Mouse (Mus musculus) heart, embryonic 13.5 days (tissue): ENCODE measurements around the gene Rpl10. TPM values are rescaled to one million over a fixed set of nuclear protein-coding genes. Genes with fewer than 3 reads are reported as not detected.

ENCODE experiments used
- ATAC-seq: fragments of 200-750 bp; cut with Nextera tagmentation; 2 replicates; pipeline ENCODE4 v1.8.0; 2017; ENCODE audit warnings: moderate TSS enrichment; ENCODE audit not compliant: insufficient number of reproducible peaks, low FRiP score, low TSS enrichment; ENCODE audit errors: extremely low read depth
- H3K27ac ChIP-seq: fragments of 300-500 bp; sonication (generic); replicated peaks from 2 replicates; pipeline ENCODE4 v1.5.1; 2015; ENCODE audit warnings: moderate library complexity, mild to moderate bottlenecking, inconsistent platforms
- H3K27me3 ChIP-seq: fragments of 300-500 bp; sonication (generic); replicated peaks from 2 replicates; pipeline ENCODE4 v1.6.1; 2015; ENCODE audit warnings: mild to moderate bottlenecking, inconsistent platforms
- H3K36me3 ChIP-seq: fragments of 300-500 bp; sonication (generic); 2 replicates; pipeline ENCODE4 v1.6.1; 2015; ENCODE audit warnings: mild to moderate bottlenecking, inconsistent platforms
- H3K4me1 ChIP-seq: fragments of 300-500 bp; sonication (generic); 2 replicates; pipeline ENCODE4 v1.6.1; 2015; ENCODE audit warnings: inconsistent platforms
- H3K4me2 ChIP-seq: fragments of 300-500 bp; sonication (generic); 2 replicates; pipeline ENCODE4 v1.6.1; 2015; ENCODE audit warnings: inconsistent platforms, mild to moderate bottlenecking, moderate library complexity
- H3K4me3 ChIP-seq: fragments of 300-500 bp; sonication (generic); 2 replicates; pipeline ENCODE4 v1.5.1; 2015; ENCODE audit warnings: moderate library complexity, mild to moderate bottlenecking, inconsistent platforms
- H3K9ac ChIP-seq: fragments of 300-500 bp; sonication (generic); 2 replicates; pipeline ENCODE4 v1.6.1; 2015; ENCODE audit warnings: inconsistent platforms, mild to moderate bottlenecking, moderate library complexity
- H3K9me3 ChIP-seq: fragments of 300-500 bp; sonication (generic); 2 replicates; pipeline ENCODE4 v1.6.1; 2016; ENCODE audit warnings: inconsistent platforms
- WGBS: fragments of 180-500 bp; shearing (Covaris S2); methylation state at CpG from one replicate; pipeline ENCODE4 v1.1.7; 2015; ENCODE audit warnings: mixed read lengths; 5-methylcytosine and 5-hydroxymethylcytosine counted together
- polyA plus RNA-seq: library from polyadenylated mRNA; unstranded; fragments of >200 nt; fragmentation: Nextera tagmentation; extraction: Ambion mirVana; gene quantifications from 2 replicates; pipeline ENCODE4 v1.2.1, GENCODE M21; 2015

The Rpl10 gene
- 437 and 511 TPM in 2 replicates for polyA plus RNA-seq

DNA sequence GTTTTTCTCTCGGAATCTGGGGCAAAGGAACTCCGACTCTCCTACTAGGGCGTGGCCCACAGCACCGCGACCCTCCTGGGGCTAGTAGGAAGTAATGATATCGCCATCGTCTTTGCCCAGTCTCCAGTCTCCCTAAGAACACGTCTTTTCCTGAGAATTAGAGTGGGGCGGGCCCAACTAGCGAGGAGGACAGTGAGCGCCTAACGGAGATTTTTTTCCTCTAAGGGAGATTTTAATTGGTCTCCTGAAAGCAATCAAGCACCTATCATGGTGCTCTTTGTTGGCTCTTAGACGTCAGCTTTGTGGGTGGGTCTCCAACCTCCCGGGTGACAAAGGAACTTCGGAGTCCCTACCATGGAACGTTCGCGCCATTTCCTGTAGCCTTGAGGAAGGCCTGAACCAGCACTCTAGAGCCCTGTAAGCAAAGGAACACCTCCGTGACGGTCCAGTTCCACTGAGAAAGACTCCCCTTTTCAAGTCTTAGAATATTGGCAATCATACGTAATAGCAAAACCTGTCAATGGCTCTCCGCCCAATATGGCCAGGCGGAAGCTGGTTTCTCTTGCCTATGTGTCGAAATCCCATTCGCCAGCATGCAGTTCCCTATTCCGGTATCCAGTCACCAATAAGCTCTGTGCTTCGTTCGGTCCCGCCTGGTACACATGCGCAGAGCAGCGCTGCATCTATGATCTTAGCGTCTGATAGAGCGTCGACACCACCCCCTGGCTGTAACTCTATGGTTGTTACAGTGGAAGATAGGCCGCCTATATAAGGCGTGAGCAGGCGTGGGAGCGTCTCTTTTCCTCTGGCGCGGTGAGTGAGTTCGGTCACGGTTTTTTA, at the start of gene Rpl10:
Rpl10 (plus strand) TSS at position 751 of the 840 bp plus-strand sequence.
- Histone ChIP-seq H3K4me1 (peaks cover 4% of the 10 kb centered on the region; the same call in 1 of the 2 replicates), H3K4me3 (peak within 1 kb of the TSS; percentile 67), H3K4me2 (peak within 1 kb of the TSS; percentile 72), H3K27ac (peak within 1 kb of the TSS; percentile 95), H3K9ac (peak within 1 kb of the TSS; percentile 90), H3K27me3 (no peaks in the 10 kb centered on the region), H3K36me3 (peaks cover 12% of the 10 kb centered on the region), H3K9me3 (no peaks in the 10 kb centered on the region)
- WGBS = 11% methylated on average over 42 of the region's 42 CpGs
- ATAC-seq = peak; percentile 91

DNA sequence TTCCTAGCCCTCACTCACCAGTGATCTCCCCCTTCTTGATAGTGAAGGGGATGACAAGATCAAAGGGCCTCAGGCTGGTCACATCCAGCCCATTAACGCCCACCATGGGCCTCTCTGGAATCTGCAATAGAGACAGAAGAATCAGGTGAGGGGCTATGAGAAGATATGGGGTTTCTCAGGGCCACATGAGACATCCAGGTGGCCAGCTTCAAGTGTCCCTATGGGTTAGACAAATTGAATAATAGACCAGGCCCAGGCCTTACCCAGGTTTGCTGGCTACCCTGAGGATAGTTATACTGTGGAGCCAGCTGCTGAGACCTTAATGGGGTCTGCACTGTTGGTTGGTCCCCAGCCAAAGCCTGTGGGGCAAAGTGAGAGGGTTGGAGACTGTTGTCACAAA, 40.6 kb upstream of the Rpl10 start:
- H3K9me3 ChIP-seq = no peaks in the 10 kb centered on the region
- WGBS = 54% methylated on average over 1 of the region's 1 CpGs
- no peak for ATAC-seq

DNA sequence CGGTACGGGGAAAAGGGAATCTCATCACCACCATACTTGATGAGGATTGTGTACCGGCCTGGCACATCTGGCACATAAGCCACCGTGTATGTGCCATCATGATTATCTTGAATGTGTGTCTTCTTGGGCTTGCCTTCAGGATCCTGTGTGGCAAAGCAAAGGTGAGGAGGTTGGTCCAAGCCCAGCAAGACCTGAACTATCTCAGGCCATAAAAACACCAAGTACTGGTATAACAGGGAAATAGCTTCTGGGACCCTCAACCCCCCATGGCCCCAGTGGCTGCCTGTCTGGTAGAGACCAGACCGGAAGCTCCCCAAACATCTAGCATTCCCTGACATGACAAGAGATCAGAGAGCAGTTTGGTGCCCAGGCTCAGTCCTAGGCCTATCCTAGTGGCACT, 37.4 kb upstream of the Rpl10 start:
- Histone ChIP-seq H3K27me3 (no peaks in the 10 kb centered on the region), H3K4me3 (no peak overlapping the region), H3K9ac (no peak overlapping the region), H3K27ac (no peak overlapping the region), H3K36me3 (peaks cover 96% of the 10 kb centered on the region), H3K4me1 (no peaks in the 10 kb centered on the region), H3K9me3 (no peaks in the 10 kb centered on the region), H3K4me2 (no peak overlapping the region)
- 92% methylated on average over 5 of the region's 5 CpGs for WGBS
- no peak for ATAC-seq

More for the DNA sequence above, 40.6 kb upstream of the Rpl10 start:
- Histone ChIP-seq H3K4me1 (no peaks in the 10 kb centered on the region), H3K4me2 (no peak overlapping the region), H3K4me3 (no peak overlapping the region), H3K9ac (no peak overlapping the region), H3K27ac (no peak overlapping the region), H3K27me3 (no peaks in the 10 kb centered on the region), H3K36me3 (peaks cover 100% of the 10 kb centered on the region)

GRCm38 (mm10) chrX:74240332-74240731, 30.3 kb upstream of the Rpl10 start:
- Histone ChIP-seq H3K4me1 (peaks cover 16% of the 10 kb centered on the region), H3K27ac (no peak overlapping the region), H3K4me2 (no peak overlapping the region), H3K4me3 (no peak overlapping the region), H3K36me3 (peaks cover 85% of the 10 kb centered on the region), H3K27me3 (no peaks in the 10 kb centered on the region), H3K9me3 (no peaks in the 10 kb centered on the region), H3K9ac (no peak overlapping the region)
- ATAC-seq = no peak
- 85% methylated on average over 4 of the region's 4 CpGs for WGBS

GRCm38 (mm10) chrX:74243396-74243795, 27.2 kb upstream of the Rpl10 start:
- Histone ChIP-seq H3K4me2 (peak overlapping the region; percentile 75), H3K9me3 (no peaks in the 10 kb centered on the region), H3K4me1 (peaks cover 16% of the 10 kb centered on the region), H3K9ac (peak overlapping the region; percentile 79), H3K27me3 (no peaks in the 10 kb centered on the region), H3K27ac (peak overlapping the region; percentile 94; the same call in 1 of the 2 replicates), H3K4me3 (peak overlapping the region; percentile 66), H3K36me3 (peaks cover 58% of the 10 kb centered on the region)
- 83% methylated on average over 2 of the region's 2 CpGs for WGBS
- ATAC-seq = no peak

- Histone ChIP-seq H3K9ac (peak overlapping the region; percentile 79), H3K4me3 (peak overlapping the region; percentile 66), H3K27ac (peak overlapping the region; percentile 94), H3K9me3 (no peaks in the 10 kb centered on the region), H3K36me3 (peaks cover 54% of the 10 kb centered on the region), H3K27me3 (no peaks in the 10 kb centered on the region), H3K4me2 (peak overlapping the region; percentile 75), H3K4me1 (peaks cover 16% of the 10 kb centered on the region)
- no peak for ATAC-seq
- 40% methylated on average over 3 of the region's 3 CpGs for WGBS
Measured at GRCm38 (mm10) chrX:74243807-74244206, 26.8 kb upstream of the Rpl10 start.

GRCm38 (mm10) chrX:74244614-74245083, 26.0 kb upstream of the Rpl10 start:
- peak; percentile 16; the same call in 1 of the 2 replicates for ATAC-seq
- 16% methylated on average over 2 of the region's 3 CpGs for WGBS
- H3K4me1 ChIP-seq = peaks cover 16% of the 10 kb centered on the region
- no peaks in the 10 kb centered on the region for H3K9me3 ChIP-seq
- no peaks in the 10 kb centered on the region for H3K27me3 ChIP-seq
- H3K36me3 ChIP-seq = peaks cover 45% of the 10 kb centered on the region
- H3K4me2 ChIP-seq = peak overlapping the region; percentile 75
- H3K27ac ChIP-seq = peak overlapping the region; percentile 94
- peak overlapping the region; percentile 91 for H3K9ac ChIP-seq
- H3K4me3 ChIP-seq = peak overlapping the region; percentile 66

GRCm38 (mm10) chrX:74245107-74245506, 25.5 kb upstream of the Rpl10 start:
- Histone ChIP-seq H3K4me2 (peak overlapping the region; percentile 75), H3K27me3 (no peaks in the 10 kb centered on the region), H3K9ac (peak overlapping the region; percentile 91), H3K4me1 (peaks cover 18% of the 10 kb centered on the region), H3K36me3 (peaks cover 41% of the 10 kb centered on the region), H3K27ac (peak overlapping the region; percentile 94), H3K4me3 (peak overlapping the region; percentile 66), H3K9me3 (no peaks in the 10 kb centered on the region)
- ATAC-seq = no peak
- WGBS = 36% methylated on average over 1 of the region's 1 CpGs

GRCm38 (mm10) chrX:74245687-74246086, 24.9 kb upstream of the Rpl10 start:
- no peak for ATAC-seq
- peak overlapping the region; percentile 91 for H3K9ac ChIP-seq
- peaks cover 20% of the 10 kb centered on the region for H3K4me1 ChIP-seq
- H3K4me3 ChIP-seq = peak overlapping the region; percentile 66
- H3K27me3 ChIP-seq = no peaks in the 10 kb centered on the region
- H3K9me3 ChIP-seq = no peaks in the 10 kb centered on the region
- peaks cover 35% of the 10 kb centered on the region for H3K36me3 ChIP-seq
- H3K4me2 ChIP-seq = peak overlapping the region; percentile 75
- H3K27ac ChIP-seq = peak overlapping the region; percentile 94
- 13% methylated on average over 19 of the region's 21 CpGs for WGBS

GRCm38 (mm10) chrX:74246213-74246681, 24.4 kb upstream of the Rpl10 start:
- H3K9me3 ChIP-seq = no peaks in the 10 kb centered on the region
- peak overlapping the region; percentile 66 for H3K4me3 ChIP-seq
- peak overlapping the region; percentile 75 for H3K4me2 ChIP-seq
- H3K4me1 ChIP-seq = peaks cover 20% of the 10 kb centered on the region
- H3K9ac ChIP-seq = peak overlapping the region; percentile 91
- peak; percentile 80 for ATAC-seq
- H3K27ac ChIP-seq = peak overlapping the region; percentile 94
- 16% methylated on average over 37 of the region's 38 CpGs for WGBS
- H3K27me3 ChIP-seq = no peaks in the 10 kb centered on the region
- peaks cover 29% of the 10 kb centered on the region for H3K36me3 ChIP-seq

GRCm38 (mm10) chrX:74246693-74247092, 23.9 kb upstream of the Rpl10 start:
- Histone ChIP-seq H3K27ac (peak overlapping the region; percentile 90), H3K9ac (peak overlapping the region; percentile 83), H3K36me3 (peaks cover 25% of the 10 kb centered on the region), H3K4me2 (peak overlapping the region; percentile 75), H3K9me3 (no peaks in the 10 kb centered on the region), H3K4me3 (peak overlapping the region; percentile 66), H3K4me1 (peaks cover 20% of the 10 kb centered on the region), H3K27me3 (no peaks in the 10 kb centered on the region)
- ATAC-seq = no peak
- 12% methylated on average over 15 of the region's 15 CpGs for WGBS
